Mouse (Mus musculus) kidney, adult 9 months (tissue): ENCODE results near the gene Shcbp1.

Source experiments
- DNase-seq: peaks from one replicate; pipeline ENCODE4 v3.0.0; 2022

Shcbp1 gene

DNA sequence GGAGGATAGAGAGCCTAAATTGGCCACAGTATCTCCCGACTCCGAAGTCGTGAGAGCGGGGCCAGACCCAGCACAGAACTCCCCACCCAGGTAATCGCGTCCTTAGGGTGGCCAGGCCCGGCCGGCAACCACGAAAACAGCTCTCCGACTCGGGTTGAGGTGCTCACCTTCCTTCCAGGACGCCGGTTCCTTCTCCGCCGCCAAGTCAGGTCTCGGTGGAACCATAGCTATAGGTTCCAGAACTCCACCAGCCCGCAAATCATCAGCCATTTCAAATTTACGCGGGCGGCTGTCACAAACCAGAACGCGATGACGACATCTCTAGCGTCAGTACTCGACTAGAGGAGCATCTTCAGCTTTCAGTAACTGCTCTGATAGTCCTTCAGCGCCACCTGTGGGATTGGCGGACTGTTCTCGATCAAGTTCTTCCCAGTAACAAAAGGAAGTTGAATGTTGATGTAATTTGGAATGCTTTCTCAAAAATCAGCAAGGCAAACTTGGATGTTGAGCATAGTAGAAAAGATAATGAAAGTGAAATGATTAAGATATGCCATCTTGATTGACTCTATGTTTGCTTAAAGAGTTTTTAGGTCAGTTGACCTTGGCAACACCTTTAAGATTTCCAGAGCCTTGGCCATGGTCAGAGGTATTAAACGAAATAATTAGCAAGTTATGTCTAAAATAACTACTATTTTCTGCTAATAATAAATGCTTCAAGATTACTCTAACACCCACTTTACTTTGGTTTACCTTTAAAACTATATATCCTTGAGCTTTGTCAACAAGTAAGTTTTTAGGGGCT lies at the start of gene Shcbp1:
TSS of gene Shcbp1 (minus strand) at position 314 of the 802 bp plus-strand sequence.
- peak; percentile 96 for DNase-seq

DNA sequence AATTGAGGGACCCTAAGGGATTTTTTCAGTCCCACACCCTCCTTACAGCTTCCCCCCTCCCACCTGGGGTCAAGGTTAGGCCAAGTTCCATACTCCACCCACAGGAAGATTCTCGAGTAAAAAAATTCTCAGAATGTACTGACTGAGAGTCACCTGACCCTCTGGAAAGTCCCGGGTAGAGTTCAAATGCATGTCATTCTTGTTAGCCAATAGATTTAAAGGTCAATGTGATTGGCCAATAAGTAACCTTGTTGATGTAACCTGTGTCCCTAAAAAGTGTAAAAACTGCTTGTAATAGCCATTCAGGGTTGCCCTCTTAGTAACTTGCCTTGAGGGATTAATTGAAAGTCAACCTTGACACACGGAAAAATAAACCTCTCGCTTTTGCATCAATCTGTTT lies 29.5 kb upstream of the Shcbp1 start:
- peak; percentile 79 for DNase-seq

DNA sequence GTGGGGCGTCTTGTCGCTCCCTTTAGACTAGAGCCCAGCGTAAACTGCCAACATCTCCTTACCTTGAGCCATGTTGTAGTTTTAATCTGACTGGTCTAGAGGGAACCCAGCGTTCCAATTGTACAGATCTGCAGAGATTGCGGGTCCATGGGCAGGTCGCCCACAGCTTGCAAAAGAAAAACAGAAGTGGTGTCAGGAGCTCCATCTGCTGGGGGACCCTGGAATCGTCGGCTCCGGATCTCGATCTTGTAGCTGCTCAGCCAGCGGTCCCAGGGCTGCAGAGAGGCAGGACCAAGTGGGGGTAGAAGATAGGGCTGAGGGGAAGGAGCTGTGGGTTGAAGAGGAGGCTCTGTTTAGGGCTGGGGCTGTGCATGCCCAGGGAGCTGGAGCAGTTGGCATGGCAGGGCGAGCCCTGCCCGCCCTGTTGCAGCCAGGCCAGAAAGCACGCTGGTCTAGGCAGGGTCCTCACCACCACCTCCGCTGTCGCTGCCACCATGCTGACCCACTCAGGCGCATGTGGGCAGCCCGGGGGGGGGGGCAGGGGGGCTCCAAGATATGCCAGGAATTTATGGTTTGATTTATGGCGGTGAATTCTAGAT lies 21.3 kb upstream of the Shcbp1 start:
- peak; percentile 77 for DNase-seq

DNA sequence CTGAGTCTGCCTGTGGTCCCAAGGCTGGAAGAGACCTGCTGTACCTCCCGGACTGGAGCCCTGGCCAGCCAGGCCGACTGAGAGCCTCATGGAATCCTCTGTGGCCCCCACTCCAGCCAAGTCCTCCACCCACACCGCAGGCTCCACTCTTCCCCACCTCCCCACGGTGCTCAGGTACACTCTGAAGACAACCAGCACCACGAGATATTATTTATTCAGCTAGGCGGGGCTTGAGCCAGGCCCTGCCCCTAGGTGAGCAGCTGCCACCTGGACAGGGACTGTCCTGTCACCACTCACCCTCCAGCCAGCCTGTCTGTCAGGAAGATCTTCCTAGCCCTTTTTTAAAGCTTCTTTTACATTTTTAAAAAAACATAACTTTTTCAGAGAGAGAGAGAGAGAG lies 1.1 kb downstream of the Shcbp1 start:
- DNase-seq: no peak

DNA sequence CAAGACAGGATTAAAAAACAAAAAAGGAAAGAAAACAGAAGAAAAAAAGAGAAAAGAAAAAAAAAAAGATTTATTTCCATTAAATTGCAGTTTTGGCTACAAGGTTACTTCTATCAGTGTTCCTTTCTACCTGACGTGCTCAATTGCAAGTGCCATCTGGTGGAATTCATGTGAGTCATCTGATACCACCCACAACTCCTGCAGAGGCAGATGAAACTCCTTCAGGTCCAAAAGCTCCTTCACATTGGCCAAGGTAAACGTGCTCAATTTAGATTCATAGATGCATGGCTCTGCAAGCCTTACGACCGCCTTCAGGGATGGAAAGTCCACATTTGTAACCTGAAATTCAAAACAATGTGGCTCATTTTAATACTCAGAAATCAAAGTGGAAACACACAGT lies 14.6 kb downstream of the Shcbp1 start:
- no peak for DNase-seq

DNA sequence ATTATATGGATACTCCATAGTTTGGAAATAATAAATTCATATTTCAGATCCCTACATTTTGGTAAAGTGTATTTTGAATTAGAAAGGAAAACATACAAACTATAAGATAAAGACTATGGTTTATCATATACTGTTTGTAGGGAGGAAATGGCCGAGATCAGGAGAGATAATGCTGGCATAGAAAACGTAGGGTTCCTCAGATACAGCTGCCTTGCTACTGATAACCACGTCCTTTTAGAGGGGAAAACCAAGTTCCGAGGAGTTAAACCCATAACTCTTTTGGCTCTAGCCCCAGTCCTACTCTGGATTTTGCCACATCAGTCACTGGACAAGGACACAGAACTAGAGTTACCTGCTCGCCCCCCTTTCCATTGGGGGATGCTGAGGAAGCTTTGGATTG lies 26.3 kb downstream of the Shcbp1 start:
- DNase-seq: no peak

DNA sequence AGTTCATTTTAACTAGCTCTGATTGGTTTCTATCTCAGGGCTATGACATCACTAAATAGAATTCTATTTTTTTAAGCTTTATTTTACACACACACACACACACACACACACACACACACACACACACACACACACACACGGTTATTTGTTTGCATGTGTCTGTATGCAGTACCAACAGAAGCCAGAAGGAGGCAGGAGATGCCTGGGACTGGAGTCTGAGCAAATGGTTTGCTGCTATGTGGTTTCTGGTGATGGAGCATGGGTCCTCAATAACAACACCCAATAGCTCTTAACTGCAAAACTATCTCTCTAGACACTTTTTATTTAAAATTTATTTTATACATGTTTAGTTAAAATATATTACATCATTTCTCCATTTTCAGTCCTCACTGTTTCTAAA lies 48.4 kb downstream of the Shcbp1 start:
- DNase-seq: no peak

DNA sequence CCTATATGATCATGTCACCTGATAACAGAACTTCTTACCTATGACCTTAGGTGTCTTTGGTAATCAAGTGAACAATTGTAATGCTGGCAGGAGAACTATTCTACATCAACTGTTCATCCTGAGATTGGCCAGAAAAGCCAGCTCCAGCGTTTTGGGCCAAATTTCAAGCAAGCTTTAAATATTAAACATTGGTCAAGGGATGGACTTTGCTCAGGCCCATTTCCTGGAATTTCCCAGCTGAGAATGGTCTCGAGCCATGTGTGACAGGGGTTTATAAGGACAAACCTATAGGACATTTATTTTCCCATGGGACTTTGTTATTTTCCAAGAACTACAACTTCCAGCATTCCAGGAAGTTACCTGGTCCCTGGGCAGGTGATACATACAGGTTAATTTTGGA lies 63.8 kb downstream of the Shcbp1 start:
- DNase-seq: peak; percentile 61

DNA sequence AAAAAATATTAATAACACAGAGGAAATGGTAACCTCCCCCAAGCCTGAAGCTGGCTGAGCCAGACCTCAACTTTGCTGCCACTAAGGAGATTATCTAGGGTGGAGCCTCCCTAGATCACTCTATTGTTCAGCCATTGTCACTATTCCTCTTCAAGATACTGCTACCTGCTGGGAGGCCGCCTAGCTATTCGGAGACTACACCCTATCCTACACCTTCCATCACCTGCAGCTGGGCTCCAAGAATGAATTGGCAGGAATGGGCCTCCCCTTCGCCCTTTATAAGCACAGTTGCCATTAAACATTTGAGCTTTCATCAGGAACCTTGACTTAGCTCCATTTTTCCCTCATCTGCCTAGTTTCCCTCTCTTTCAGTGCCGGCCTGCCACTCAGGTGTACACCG lies 71.0 kb downstream of the Shcbp1 start:
- peak; percentile 14 for DNase-seq

DNA sequence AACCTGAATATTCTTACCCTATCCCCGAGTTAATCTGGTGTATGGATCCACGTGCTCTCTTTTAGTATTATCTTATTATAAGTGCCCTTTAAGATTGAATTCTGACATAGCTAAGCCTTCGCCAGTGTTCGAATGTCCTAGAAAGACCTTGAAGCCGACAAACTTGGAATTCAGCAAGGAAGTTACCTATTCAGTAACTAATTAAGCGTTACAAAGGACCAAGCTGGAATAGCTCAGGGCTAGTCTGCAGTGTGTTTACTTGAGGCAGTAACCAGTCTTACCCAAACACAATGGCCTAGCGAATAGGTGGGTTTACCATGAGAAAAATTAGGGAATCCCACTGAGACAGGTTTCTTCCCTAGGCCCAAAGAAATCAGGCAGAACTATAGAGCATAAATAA lies 71.5 kb downstream of the Shcbp1 start:
- DNase-seq: peak; percentile 81

DNA sequence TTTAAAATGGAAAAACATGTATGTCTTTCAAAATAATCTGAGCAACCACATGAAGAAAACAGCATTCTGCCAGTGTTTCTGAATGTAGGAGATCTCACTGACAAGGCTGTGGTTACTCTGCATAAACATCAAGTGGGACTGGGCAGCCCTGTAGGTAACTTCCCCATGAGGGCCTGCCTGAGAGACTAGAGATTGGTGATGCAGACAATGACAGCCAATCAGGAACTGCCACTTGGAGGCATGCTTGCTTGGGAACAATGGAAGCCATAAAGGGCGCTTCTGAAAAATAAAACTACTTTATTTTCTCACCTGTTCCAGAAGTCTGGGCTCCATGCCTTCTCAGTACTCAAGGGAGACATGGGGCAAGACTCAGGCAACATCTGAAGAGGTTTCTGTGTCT lies 87.7 kb downstream of the Shcbp1 start:
- no peak for DNase-seq
